Mouse (Mus musculus): ENCODE measurements around the gene Bmp2k. TPM values are rescaled to one million over a fixed set of nuclear protein-coding genes. Genes with fewer than 3 reads are reported as not detected.

The Bmp2k gene
- total and polyA plus RNA-seq, 3 experiments, result 7.9 to 9.1 (median 8.9) TPM

DNA sequence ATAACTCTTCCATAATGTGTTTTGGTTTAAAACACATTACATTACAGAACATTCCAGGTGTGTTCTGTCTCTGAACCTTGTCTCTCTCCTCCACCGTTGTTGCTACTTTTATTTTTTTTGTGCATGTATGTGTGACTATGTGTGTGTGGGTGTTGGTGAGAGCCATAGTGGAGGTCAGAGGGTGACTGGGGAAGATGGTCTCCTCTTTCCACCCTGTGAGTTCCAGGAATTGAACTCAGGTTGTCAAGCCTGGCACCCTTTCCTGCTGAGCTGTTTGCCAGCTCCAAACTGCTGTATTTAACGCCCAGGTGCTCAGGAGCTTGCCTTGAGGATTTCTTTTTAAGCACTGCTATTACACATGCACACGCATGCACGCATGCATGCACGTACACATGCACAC lies 78.7 kb downstream of the Bmp2k start:
- dilution Hi-C loops (cut with MboI; ENCODE audit: extremely low pct_ligation_motif_present, extremely low pct_unique_long_range_greater_than_20kb, low sequenced_read_pairs), result no loop called here
- Histone ChIP-seq H3K4me3 (replicated peaks in 1 of 3; ENCODE audit: low read depth in 2 of 3, low read length in 2 of 3, poor library complexity in 1 of 3) (no peak overlapping the region), H3K27me3 (replicated peaks) (no peaks in the 10 kb centered on the region), H3K4me1 (ENCODE audit: control insufficient read depth in 1 of 2, insufficient read depth in 2 of 2) (peaks cover 0 to 12% of the 10 kb centered on the region in 2 experiments; a peak in 2 of 4 replicates), H3K9me3 (replicated peaks; ENCODE audit: low read length) (no peaks in the 10 kb centered on the region), H3K4me2 (ENCODE audit: insufficient read depth, low read depth, poor library complexity, severe bottlenecking) (no peak overlapping the region), H3K27ac (ENCODE audit: insufficient read depth, low read depth) (no peak overlapping the region), H3K9ac (ENCODE audit: insufficient read depth, low read depth) (no peak overlapping the region), H3K36me3 (replicated peaks in 1 of 2; ENCODE audit: control insufficient read depth in 1 of 2, insufficient read depth in 1 of 2, low read length in 1 of 2) (peaks cover 26 to 48% of the 10 kb centered on the region in 2 experiments), H3K79me2 (replicated peaks; ENCODE audit: control insufficient read depth, extremely low read depth, insufficient read depth, poor library complexity, severe bottlenecking) (no peaks in the 10 kb centered on the region)
- no peak for DNase-seq (ENCODE audit: extremely low read depth)
- TF ChIP-seq IRF4 (IDR thresholded peaks at IDR 0.05; ENCODE audit: low read depth, low read length) (no peak), JUN (IDR thresholded peaks at IDR 0.05; ENCODE audit: insufficient read depth, low read depth, low read length) (no peak), NELFE (IDR thresholded peaks at IDR 0.05; ENCODE audit: low read depth, low read length) (no peak), HCFC1 (IDR thresholded peaks at IDR 0.05; ENCODE audit: low read depth, low read length) (no peak), MAZ (IDR thresholded peaks at IDR 0.05; ENCODE audit: low read depth, low read length) (no peak), MYC (IDR thresholded peaks at IDR 0.05; ENCODE audit: low read depth, low read length) (no peak), CTCF (conservative IDR thresholded peaks at IDR 0.05 in 1 of 2, IDR thresholded peaks at IDR 0.05 in 1 of 2; ENCODE audit: low read depth in 2 of 2, low read length in 2 of 2) (no peak), ELF1 (IDR thresholded peaks at IDR 0.05; ENCODE audit: low read depth, low read length) (no peak), MXI1 (IDR thresholded peaks at IDR 0.05; ENCODE audit: low read depth, low read length) (no peak), TCF12 (IDR thresholded peaks at IDR 0.05; ENCODE audit: low read depth, low read length) (no peak), SIN3A (IDR thresholded peaks at IDR 0.05; ENCODE audit: low read length) (no peak), UBTF (IDR thresholded peaks at IDR 0.05; ENCODE audit: low read depth, low read length) (no peak), SMC3 (IDR thresholded peaks at IDR 0.05; ENCODE audit: low read depth, low read length) (no peak)
- in situ Hi-C loops (cut with MboI; ENCODE audit: low pct_ligation_motif_present, low pct_unique_long_range_greater_than_20kb, low sequenced_read_pairs), result no loop called here

DNA sequence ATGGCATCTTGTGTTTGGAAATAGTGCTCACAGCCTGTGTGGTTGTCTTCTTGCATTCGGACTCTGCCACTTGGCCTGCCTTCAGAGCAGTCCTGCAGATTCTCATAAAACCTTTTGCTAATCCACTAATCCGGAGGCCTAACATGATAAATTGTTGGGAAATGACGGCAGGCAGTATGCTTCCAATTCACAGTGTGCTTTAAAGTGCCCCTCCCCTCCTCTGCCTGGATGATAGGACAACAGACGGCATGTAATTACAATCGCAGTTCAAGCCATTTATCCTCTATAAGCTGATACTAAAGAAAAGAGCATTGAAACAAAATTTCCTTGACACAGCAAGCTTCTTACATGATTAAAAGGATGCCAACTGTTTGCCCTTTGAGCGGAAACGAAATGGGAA lies 80.2 kb downstream of the Bmp2k start:
- no peak for DNase-seq (ENCODE audit: extremely low read depth)
- Histone ChIP-seq H3K4me3 (replicated peaks in 1 of 3; ENCODE audit: low read depth in 2 of 3, low read length in 2 of 3, poor library complexity in 1 of 3) (no peak overlapping the region), H3K4me2 (ENCODE audit: insufficient read depth, low read depth, poor library complexity, severe bottlenecking) (no peak overlapping the region), H3K9ac (ENCODE audit: insufficient read depth, low read depth) (no peak overlapping the region), H3K79me2 (replicated peaks; ENCODE audit: control insufficient read depth, extremely low read depth, insufficient read depth, poor library complexity, severe bottlenecking) (no peaks in the 10 kb centered on the region), H3K27ac (ENCODE audit: insufficient read depth, low read depth) (no peak overlapping the region), H3K36me3 (replicated peaks in 1 of 2; ENCODE audit: control insufficient read depth in 1 of 2, insufficient read depth in 1 of 2, low read length in 1 of 2) (peaks cover 32 to 57% of the 10 kb centered on the region in 2 experiments), H3K9me3 (replicated peaks; ENCODE audit: low read length) (no peaks in the 10 kb centered on the region), H3K4me1 (ENCODE audit: control insufficient read depth in 1 of 2, insufficient read depth in 2 of 2) (peaks cover 0 to 11% of the 10 kb centered on the region in 2 experiments; a peak in 2 of 4 replicates), H3K27me3 (replicated peaks) (no peaks in the 10 kb centered on the region)
- TF ChIP-seq POLR2AphosphoS2 (IDR thresholded peaks at IDR 0.05; ENCODE audit: low read depth, low read length) (no peak), MEF2A (IDR thresholded peaks at IDR 0.05; ENCODE audit: borderline replicate concordance, low read depth, low read length) (no peak), ZNF384 (IDR thresholded peaks at IDR 0.05; ENCODE audit: low read depth, low read length) (no peak), JUN (IDR thresholded peaks at IDR 0.05; ENCODE audit: insufficient read depth, low read depth, low read length) (no peak), MAX (IDR thresholded peaks at IDR 0.05; ENCODE audit: low read length) (no peak), TCF12 (IDR thresholded peaks at IDR 0.05; ENCODE audit: low read depth, low read length) (no peak), EP300 (IDR thresholded peaks at IDR 0.05; ENCODE audit: low read length) (no peak)
- in situ Hi-C loops (cut with MboI; ENCODE audit: low pct_ligation_motif_present, low pct_unique_long_range_greater_than_20kb, low sequenced_read_pairs), result no loop called here
- dilution Hi-C loops (cut with MboI; ENCODE audit: extremely low pct_ligation_motif_present, extremely low pct_unique_long_range_greater_than_20kb, low sequenced_read_pairs), result no loop called here

All from CH12.LX (cell line).